Mouse (Mus musculus): ENCODE results near the gene P2rx3. TPM values are rescaled to one million over a fixed set of nuclear protein-coding genes. Genes with fewer than 3 reads are reported as not detected.

Gene P2rx3
- total and polyA plus RNA-seq, 3 experiments = 2.2 to 7.1 (median 3.7) TPM

DNA sequence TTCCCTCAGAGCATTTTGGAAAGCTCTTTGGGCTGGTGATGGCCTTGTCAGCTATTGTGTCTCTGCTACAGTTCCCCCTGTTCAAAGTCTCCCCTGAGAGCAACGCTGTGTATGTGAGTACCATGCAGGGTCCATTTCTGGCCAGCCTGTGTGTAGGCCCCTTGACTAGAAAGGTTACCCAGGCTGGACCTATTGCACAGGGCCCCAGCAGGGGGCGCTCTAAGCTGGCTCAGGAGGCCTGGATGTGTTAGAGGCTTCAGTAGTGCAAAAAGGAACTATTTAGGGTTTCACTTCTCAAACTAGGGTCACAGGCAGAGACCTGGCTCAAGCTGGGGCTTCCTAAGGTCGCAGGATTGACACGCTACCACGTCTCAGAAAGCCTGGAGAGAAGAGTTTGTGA, 81.0 kb downstream of the P2rx3 start:
- peaks cover 18 to 87% of the 10 kb centered on the region in 2 experiments for H3K4me1 ChIP-seq (ENCODE audit: control insufficient read depth in 1 of 2, insufficient read depth in 2 of 2)
- peaks cover 66 to 88% of the 10 kb centered on the region in 2 experiments for H3K36me3 ChIP-seq (replicated peaks in 1 of 2; ENCODE audit: control insufficient read depth in 1 of 2, insufficient read depth in 1 of 2, low read length in 1 of 2)
- no peak overlapping the region for H3K4me2 ChIP-seq (ENCODE audit: insufficient read depth, low read depth, poor library complexity, severe bottlenecking)
- peak; percentile 83 for DNase-seq (ENCODE audit: extremely low read depth)
- H3K27me3 ChIP-seq (replicated peaks) = no peaks in the 10 kb centered on the region
- no peak overlapping the region for H3K4me3 ChIP-seq (replicated peaks in 1 of 3; ENCODE audit: low read depth in 2 of 3, low read length in 2 of 3, poor library complexity in 1 of 3)
- H3K9ac ChIP-seq (ENCODE audit: insufficient read depth, low read depth) = no peak overlapping the region
- dilution Hi-C loops (cut with MboI; ENCODE audit: extremely low pct_ligation_motif_present, extremely low pct_unique_long_range_greater_than_20kb, low sequenced_read_pairs) (no loop called here), in situ Hi-C loops (cut with MboI; ENCODE audit: low pct_ligation_motif_present, low pct_unique_long_range_greater_than_20kb, low sequenced_read_pairs) (no loop called here)
- peaks cover 3% of the 10 kb centered on the region for H3K9me3 ChIP-seq (replicated peaks; ENCODE audit: low read length)
- H3K79me2 ChIP-seq (replicated peaks; ENCODE audit: control insufficient read depth, extremely low read depth, insufficient read depth, poor library complexity, severe bottlenecking) = no peaks in the 10 kb centered on the region; the same call in 1 of the 2 replicates
- H3K27ac ChIP-seq (ENCODE audit: insufficient read depth, low read depth) = no peak overlapping the region
- TF ChIP-seq ETS1 (conservative IDR thresholded peaks at IDR 0.05; ENCODE audit: low read depth, low read length) (no peak), TCF12 (IDR thresholded peaks at IDR 0.05; ENCODE audit: low read depth, low read length) (no peak), NRF1 (IDR thresholded peaks at IDR 0.05; ENCODE audit: low read depth, low read length) (no peak), BHLHE40 (IDR thresholded peaks at IDR 0.05; ENCODE audit: low read depth, low read length) (no peak; the same call in 1 of the 2 replicates), RCOR1 (conservative IDR thresholded peaks at IDR 0.05; ENCODE audit: low read depth, low read length) (no peak), GABPA (IDR thresholded peaks at IDR 0.05; ENCODE audit: insufficient replicate concordance, low read depth, low read length) (no peak), MAX (IDR thresholded peaks at IDR 0.05; ENCODE audit: low read length) (no peak), MYC (IDR thresholded peaks at IDR 0.05; ENCODE audit: low read depth, low read length) (0 out of 2 replicates have a peak, but pooled peaks have one; percentile 45), CTCF (conservative IDR thresholded peaks at IDR 0.05 in 1 of 2, IDR thresholded peaks at IDR 0.05 in 1 of 2; ENCODE audit: low read depth in 2 of 2, low read length in 2 of 2) (peak; percentile 88 to 96), ZMIZ1 (IDR thresholded peaks at IDR 0.05; ENCODE audit: low read depth, low read length) (no peak), MXI1 (IDR thresholded peaks at IDR 0.05; ENCODE audit: low read depth, low read length) (no peak), EP300 (IDR thresholded peaks at IDR 0.05; ENCODE audit: low read length) (peak; percentile 46), MEF2A (IDR thresholded peaks at IDR 0.05; ENCODE audit: borderline replicate concordance, low read depth, low read length) (peak; percentile 51; the same call in 1 of the 2 replicates), HCFC1 (IDR thresholded peaks at IDR 0.05; ENCODE audit: low read depth, low read length) (no peak), SIN3A (IDR thresholded peaks at IDR 0.05; ENCODE audit: low read length) (no peak), RAD21 (IDR thresholded peaks at IDR 0.05; ENCODE audit: low read depth, low read length) (peak; percentile 97), IRF4 (IDR thresholded peaks at IDR 0.05; ENCODE audit: low read depth, low read length) (peak; percentile 78), ZC3H11A (IDR thresholded peaks at IDR 0.05; ENCODE audit: low read depth, low read length) (peak; percentile 59; the same call in 1 of the 2 replicates), ELF1 (IDR thresholded peaks at IDR 0.05; ENCODE audit: low read depth, low read length) (no peak), JUND (conservative IDR thresholded peaks at IDR 0.05; ENCODE audit: low read depth, low read length) (no peak), TBP (conservative IDR thresholded peaks at IDR 0.05; ENCODE audit: low read depth, low read length) (no peak), UBTF (IDR thresholded peaks at IDR 0.05; ENCODE audit: low read depth, low read length) (no peak), USF1 (IDR thresholded peaks at IDR 0.05; ENCODE audit: low read depth, low read length) (no peak), KAT2A (IDR thresholded peaks at IDR 0.05; ENCODE audit: insufficient replicate concordance, low read length) (no peak), POLR2AphosphoS2 (IDR thresholded peaks at IDR 0.05; ENCODE audit: low read depth, low read length) (no peak), PAX5 (IDR thresholded peaks at IDR 0.05; ENCODE audit: low read length) (no peak), MAZ (IDR thresholded peaks at IDR 0.05; ENCODE audit: low read depth, low read length) (no peak), NELFE (IDR thresholded peaks at IDR 0.05; ENCODE audit: low read depth, low read length) (no peak), ZNF384 (IDR thresholded peaks at IDR 0.05; ENCODE audit: low read depth, low read length) (no peak), MAFK (IDR thresholded peaks at IDR 0.05; ENCODE audit: insufficient replicate concordance, low read length) (no peak), E2F4 (IDR thresholded peaks at IDR 0.05; ENCODE audit: insufficient replicate concordance, low read depth, low read length) (no peak), CHD1 (IDR thresholded peaks at IDR 0.05; ENCODE audit: low read depth, low read length) (no peak), POLR2A (IDR thresholded peaks at IDR 0.05; ENCODE audit: low read depth, low read length) (no peak; the same call in 1 of the 2 replicates), USF2 (conservative IDR thresholded peaks at IDR 0.05; ENCODE audit: low read depth, low read length) (no peak), JUN (IDR thresholded peaks at IDR 0.05; ENCODE audit: insufficient read depth, low read depth, low read length) (no peak), ZKSCAN1 (IDR thresholded peaks at IDR 0.05; ENCODE audit: borderline replicate concordance, low read depth, low read length) (no peak), SMC3 (IDR thresholded peaks at IDR 0.05; ENCODE audit: low read depth, low read length) (peak; percentile 98), CHD2 (IDR thresholded peaks at IDR 0.05; ENCODE audit: low read length) (no peak)
